Mouse (Mus musculus) B cell, adult 2 months (primary cell): Measurements from ENCODE around the gene Pak3.
A peak's percentile ranks its signal among the peaks of the same experiment; 100 is the strongest.

Experiments
- DNase-seq, 2 experiments: peaks; one replicate each; pipeline ENCODE4 v3.0.0; 2022

Pak3 gene

DNA sequence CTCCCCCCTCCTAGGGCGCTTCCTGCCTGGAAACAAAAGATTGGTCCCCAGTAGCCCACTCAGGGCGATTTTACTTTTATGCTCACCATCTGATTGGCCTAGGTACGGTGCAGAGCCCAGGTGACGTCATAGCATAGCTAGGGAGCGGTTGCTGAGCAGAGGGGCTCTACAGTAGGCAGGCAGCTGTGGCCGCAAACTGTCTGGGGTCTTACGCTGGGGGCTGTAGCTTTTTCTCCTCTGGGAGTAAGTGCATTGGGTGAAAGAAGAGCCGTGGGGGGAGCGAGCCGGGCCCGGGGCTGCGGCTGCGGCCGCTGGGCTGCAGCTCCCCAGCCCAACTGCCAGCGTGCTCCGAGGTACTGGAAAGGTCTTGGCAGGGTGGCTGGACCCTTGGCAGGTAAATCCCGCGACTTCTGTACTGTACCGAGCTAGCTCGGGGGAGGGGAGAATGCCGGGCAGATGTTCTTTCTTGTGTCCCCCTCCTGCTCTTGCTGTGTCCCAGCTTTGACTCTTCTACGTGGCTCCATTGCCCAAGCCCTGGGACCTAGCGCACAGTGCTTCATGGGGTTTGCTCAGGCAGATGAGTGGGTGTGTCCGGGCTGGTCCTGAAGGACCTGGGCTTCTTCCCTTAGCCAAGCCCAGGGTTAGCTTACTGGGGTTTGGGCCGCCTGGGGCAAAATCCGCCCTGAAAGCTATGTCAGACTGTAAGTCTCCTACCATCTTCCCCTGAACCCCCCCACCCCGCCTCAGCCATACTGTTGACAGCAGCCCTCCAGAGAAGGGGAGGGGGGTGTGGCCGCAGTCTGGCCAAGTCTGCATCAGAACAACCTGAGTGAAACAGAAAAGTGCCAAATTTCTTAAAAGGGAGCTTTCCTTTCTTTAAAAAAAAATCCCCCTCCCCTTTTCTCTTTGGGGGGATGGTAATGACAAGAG lies 146.1 kb downstream of the Pak3 start:
- no peak for DNase-seq

DNA sequence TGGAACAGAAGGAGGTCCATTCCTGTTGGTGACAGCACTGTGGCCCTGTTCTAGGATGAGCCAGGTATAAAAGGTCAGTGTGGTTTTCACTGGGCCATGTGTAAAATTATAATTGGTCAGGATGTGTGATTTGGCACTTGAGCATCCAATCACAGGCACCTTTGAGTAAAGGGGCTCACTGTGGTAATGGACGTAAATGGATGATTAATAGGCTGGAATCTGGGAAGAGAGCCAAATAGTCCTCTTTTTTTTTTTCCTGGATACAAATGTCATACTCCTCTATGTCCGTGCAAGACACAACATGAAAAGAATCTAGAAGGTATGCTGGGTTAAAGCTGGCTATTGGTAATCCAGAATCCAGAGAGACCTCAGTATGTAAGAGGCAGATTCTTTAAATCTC lies 147.4 kb downstream of the Pak3 start:
- DNase-seq = no peak

DNA sequence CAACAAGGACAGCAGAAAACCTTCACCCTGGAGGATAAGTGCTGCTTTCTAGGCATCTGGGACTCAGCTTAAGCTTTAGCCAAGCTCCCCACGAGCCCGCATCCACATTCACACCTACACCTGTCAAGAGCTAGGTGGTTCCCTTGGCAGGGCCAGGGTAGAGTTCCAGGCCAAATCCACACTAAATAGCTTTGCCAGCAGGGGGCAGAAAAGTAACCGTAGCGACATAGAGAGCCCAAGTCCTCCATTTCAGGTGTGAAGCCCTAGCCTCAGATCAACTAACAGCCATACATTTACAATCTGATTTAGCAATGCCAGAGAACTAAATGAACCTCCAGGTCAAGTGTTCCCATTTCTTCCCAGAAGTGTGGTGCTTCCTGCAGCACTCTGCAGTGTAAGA lies 148.6 kb downstream of the Pak3 start:
- no peak for DNase-seq

DNA sequence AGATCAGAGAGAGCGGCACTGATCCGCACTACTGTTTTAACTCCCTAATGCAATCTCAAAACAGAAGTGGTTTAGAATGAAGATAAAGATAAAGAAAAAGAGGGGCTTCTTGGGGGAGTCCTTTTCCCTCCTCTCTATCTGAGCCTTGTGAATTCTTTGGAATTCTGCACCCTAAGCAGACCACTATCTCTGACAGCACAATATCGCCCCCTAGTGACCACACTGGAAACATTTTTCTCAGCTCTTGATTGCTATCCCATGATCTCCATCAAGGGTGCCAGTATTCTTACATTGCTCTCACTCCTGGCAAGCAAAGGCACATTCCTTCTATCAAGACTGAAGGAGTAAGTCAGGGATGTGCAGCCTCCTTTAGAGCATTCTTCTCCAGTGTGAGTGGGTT lies 149.9 kb downstream of the Pak3 start:
- DNase-seq = peak in 1 of 2 experiments; percentile 1

DNA sequence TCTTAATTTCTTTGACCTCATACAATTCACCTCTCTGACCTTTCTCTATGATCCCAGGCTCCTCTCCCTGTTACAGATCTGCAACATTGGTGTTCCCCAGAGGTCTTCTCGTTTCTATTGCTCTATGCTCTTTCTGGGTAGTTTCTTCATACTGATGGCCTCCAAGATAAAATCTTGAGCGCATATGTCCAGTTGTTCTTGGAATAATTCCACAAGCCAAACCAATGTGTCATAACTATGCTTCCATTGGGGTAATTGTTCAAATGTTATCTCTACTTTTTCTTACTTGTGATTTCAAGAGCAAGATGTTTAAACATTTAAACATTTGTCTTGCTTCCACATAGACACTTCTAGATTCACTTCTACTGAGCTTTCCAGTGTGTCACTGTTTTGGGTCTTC lies 160.2 kb downstream of the Pak3 start:
- no peak for DNase-seq

DNA sequence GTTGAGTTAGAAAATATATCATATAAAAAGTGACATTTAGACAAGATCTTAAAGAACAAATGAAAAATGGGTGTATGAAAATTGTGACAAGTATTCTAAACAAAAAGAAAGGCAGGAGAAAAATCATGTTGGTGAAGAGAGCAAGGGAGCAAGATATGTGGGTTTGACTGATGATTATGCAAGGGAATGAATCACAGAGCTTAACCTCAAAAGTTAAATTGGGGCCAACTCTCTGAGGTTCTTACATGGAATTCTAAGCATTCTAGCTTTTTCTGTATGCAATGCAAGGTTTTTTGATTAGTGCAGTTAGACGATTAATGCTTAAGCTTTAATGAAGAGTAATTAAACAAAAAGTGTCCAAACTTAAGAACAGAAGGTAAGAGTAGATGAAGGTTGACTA lies 203.9 kb downstream of the Pak3 start:
- DNase-seq = no peak

DNA sequence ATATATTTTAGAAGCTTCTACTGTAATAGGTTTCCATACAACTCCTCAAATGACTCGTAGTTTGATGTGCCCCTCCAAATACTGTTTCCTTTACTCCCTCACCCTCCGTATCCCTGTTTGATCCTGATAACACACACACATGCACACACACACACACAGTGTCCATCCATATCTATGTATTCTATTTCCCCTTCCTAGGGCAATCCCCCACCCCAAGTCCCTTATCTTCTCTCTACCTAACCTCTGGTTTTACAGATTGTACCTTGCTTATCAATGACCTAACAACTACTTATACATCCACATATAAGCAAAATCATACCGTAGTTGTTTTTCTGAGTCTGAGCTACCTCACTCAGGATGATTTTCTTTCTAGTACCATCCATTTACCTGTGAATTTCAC lies 207.0 kb downstream of the Pak3 start:
- DNase-seq = no peak

DNA sequence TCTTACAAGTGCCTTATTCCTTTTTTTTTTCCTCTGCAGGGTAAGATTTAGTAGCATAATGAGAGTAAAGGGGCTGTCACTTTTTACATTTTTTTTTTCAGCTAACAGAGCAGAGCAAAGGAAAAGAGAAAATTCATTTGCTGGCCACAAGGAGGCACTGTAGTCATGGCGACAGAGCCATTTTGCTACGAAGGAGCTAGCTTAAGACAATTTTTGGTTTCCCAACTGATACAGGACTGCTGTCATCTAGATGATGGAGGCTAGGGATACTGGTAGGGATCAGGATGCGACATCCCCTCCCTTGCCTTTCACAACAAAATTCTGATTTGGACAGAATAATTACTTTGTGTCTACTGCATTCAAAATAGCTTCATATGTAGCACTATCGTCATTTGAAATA lies 217.6 kb downstream of the Pak3 start:
- DNase-seq = no peak

DNA sequence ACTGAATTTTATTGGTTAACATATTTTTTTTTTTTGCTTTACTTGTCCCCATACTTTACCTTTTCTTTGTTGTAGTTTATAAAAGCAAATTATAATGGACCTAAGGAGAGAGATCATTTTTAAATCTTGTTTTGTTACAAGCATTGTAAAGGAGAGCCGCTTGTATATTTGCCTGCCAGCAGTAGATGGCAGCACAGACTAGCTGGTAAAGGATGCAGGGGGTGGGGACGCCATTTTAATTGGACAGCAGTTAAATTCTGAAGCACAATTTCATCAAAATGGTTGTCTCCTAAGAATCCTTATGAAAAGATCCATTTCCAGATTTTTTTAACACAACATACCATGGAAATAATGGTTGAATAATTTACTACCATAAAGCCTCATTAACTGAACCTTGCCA lies 220.8 kb downstream of the Pak3 start:
- no peak for DNase-seq

DNA sequence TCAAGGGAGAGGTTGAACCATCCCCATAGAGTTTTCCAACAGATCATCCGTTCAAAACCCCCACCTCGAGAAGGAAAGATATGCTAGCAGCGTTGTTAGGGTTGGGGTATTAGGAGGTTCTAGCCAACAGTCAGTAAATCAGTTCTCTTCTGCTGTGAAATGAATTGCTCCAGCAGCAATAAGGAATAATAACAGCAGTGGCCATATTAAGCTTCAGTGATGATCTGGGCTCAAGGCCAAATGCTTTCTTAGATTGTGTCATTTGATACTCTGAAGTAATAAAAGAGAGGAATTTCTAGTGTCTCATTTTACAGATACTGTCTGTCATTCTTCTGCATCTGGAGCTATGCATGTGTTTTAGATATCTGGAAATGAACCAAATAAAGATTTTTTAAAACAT lies 244.2 kb downstream of the Pak3 start:
- DNase-seq = no peak

DNA sequence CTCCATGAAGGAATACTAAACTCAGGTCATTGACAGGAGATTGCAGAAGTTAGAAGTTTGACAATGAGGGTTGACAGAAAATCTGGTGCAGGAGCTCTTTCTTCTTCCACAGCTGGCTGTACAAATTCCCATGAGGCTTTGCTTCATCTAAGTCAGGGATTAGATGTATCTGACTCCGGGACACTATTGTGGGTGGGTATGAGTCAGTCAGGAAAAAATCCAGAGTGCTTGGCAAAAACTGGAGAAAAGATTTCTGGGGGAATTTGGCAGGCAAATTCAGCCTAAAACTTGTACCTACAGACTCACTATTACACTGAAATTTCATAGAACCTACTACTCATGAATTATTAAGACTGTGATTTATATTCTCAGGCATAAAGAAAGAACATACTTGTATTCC lies 297.6 kb downstream of the Pak3 start:
- DNase-seq = no peak

DNA sequence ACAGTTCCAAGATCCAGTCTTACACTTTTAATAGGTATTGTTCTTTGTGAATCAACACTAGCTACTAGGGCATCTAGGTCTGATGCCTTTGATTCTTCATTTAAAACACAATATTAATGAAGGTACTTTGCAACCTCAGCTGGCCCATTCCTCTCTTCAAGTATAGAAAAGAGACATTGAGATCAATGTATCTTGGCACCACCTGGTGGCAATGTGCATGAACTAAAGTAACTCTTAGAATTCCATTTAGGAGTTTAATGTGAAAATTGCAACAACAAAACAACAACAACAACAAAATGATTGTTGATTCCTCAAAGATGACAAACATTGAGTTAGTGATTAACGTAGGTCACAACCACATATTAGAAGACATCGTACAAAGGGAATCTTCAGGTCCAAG lies 300.6 kb downstream of the Pak3 start:
- DNase-seq = no peak

DNA sequence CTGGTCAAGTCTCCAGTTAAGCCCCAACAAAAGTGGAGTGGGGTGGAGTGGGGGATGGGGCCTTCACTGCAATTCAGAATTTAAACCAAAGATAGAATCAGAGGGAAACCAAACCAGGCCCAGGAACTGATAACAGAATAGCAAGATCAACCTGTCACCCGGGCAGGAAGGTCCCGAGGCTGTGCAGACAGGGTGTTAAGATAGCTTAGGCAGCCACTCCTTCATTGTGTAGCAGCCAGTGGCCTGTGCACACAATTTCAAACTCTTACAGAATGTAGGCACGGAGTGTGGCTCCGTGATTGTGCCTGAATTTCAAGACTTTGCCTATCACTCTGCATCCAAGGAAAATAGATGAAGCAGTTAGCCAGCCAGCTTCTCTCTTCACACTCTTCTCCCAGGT lies 308.1 kb downstream of the Pak3 start:
- DNase-seq = no peak

DNA sequence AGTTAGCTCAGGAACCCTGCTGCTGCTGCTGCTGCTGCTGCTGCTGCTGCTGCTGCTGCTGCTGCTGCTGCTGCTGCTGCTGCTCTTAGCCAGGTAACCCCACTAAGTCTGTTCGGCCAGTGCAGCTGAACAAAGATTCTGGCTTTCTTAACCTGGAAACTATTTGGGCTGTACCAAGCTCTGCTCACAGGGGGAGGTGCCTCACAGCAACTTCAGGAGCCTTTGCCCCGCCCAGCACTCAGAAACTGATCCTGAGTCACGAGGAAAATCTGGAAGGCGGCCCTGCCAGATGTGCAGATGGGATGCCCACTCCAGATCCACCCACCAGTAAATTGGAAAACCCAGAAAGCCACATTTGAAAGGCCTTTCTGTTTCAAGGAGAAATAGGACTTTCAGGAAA lies 308.8 kb downstream of the Pak3 start, which contains the start of gene Capn6:
TSS of gene Capn6 (minus strand) at position 203 of the 400 bp plus-strand sequence.
- no peak for DNase-seq

DNA sequence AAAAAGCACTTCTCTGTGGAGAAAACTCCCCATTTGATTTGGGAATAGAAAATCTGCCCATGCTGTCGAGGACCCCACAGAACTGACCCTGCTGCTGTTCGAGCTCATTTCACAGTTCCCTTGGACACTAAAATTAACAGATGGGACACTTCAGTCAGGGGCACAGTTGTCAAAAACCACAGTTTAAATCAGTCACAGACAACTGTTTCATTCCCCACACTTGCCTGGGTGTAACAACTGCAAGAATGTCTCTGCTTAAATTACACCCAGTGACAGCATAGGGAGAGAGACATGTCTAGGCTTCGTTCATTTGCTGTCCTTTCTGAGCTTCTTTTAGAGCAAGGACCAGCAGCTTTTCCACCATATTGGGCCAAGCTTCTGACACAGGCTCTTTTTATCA lies 328.2 kb downstream of the Pak3 start:
- no peak for DNase-seq
